Mouse (Mus musculus) bone marrow, adult 2 months (tissue): ENCODE results near the gene Rxfp1.

Source experiments
- CTCF ChIP-seq: fragments of 200-500 bp; IDR thresholded peaks from 2 replicates; pipeline ENCODE4 v1.5.1; 2011; ENCODE audit warnings: low read length, control low read depth; ENCODE audit not compliant: control insufficient read depth, insufficient read depth
- POLR2A ChIP-seq: fragments of 200-500 bp; IDR thresholded peaks from 2 replicates; pipeline ENCODE4 v1.6.1; 2011; ENCODE audit warnings: low read depth, mild to moderate bottlenecking, control low read depth, low read length, borderline replicate concordance; ENCODE audit not compliant: control insufficient read depth

DNA sequence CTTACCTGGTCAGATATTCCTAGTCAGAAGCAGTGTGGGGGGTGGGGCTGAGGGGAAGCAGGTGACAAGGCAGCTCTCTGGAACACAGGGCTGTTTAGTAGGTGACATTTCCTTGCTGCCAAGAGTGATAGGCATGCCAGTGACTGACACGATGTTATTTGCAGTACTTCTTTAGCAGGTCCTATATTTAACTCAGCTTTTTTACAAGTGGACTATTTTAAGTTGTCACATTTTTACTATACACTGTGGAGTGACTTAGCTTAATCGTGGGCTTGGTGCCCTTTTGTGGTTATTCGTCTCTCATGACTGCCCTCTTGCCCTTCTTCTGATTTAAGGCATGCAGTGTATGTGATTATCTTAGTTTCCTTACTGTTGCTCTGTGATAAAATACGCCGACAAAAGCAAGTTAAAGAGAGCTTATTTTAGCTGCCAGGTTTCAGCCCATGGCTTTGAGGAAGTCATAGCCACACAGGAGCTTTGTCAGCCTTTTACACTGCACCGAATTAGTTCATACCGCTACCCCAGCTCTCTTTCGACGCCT is 47.5 kb downstream of the Rxfp1 start:
- TF ChIP-seq CTCF (no peak), POLR2A (no peak)
